Mouse (Mus musculus): ENCODE data around the gene Dut. TPM values are rescaled to one million over a fixed set of nuclear protein-coding genes. Genes with fewer than 3 reads are reported as not detected.

Gene Dut
- polyA plus RNA-seq, 1 experiment = 15.8 TPM

- DNase-seq = no peak
- Histone ChIP-seq H3K4me1 (ENCODE audit: control insufficient read depth, insufficient read depth, low read length) (no peaks in the 10 kb centered on the region), H3K4me3 (ENCODE audit: insufficient read depth, low read depth, low read length) (no peak overlapping the region), H3K27ac (ENCODE audit: insufficient read depth, low read depth, low read length) (no peak overlapping the region), H3K27me3 (replicated peaks; ENCODE audit: control insufficient read depth, insufficient read depth, low read length) (no peaks in the 10 kb centered on the region), H3K36me3 (ENCODE audit: control insufficient read depth, insufficient read depth, low read length) (no peaks in the 10 kb centered on the region; the same call in 1 of the 2 replicates)
- WGBS = 74% methylated on average over 3 of the region's 3 CpGs
- TF ChIP-seq POLR2A (IDR thresholded peaks at IDR 0.05; ENCODE audit: low read depth, low read length) = no peak
- no peak for TF ChIP-seq CTCF (conservative IDR thresholded peaks at IDR 0.05; ENCODE audit: insufficient read depth, insufficient read length, low read depth, low read length)
These were observed 27.7 kb upstream of the Dut start for GRCm38 (mm10) chr2:125219268-125219667.

- H3K36me3 ChIP-seq (ENCODE audit: control insufficient read depth, insufficient read depth, low read length) = no peaks in the 10 kb centered on the region; the same call in 1 of the 2 replicates
- DNase-seq = no peak
- no peaks in the 10 kb centered on the region for H3K4me1 ChIP-seq (ENCODE audit: control insufficient read depth, insufficient read depth, low read length)
- no peaks in the 10 kb centered on the region for H3K27me3 ChIP-seq (replicated peaks; ENCODE audit: control insufficient read depth, insufficient read depth, low read length)
- H3K4me3 ChIP-seq (ENCODE audit: insufficient read depth, low read depth, low read length) = no peak overlapping the region
- whole genome bisulfite sequencing = 88% methylated on average over 1 of the region's 1 CpGs
- TF ChIP-seq CTCF (conservative IDR thresholded peaks at IDR 0.05; ENCODE audit: insufficient read depth, insufficient read length, low read depth, low read length) = no peak
- no peak for TF ChIP-seq POLR2A (IDR thresholded peaks at IDR 0.05; ENCODE audit: low read depth, low read length)
- no peak overlapping the region for H3K27ac ChIP-seq (ENCODE audit: insufficient read depth, low read depth, low read length)
These were observed 25.3 kb upstream of the Dut start for GRCm38 (mm10) chr2:125221673-125222072.

- no peak overlapping the region for H3K4me3 ChIP-seq (ENCODE audit: insufficient read depth, low read depth, low read length)
- TF ChIP-seq POLR2A (IDR thresholded peaks at IDR 0.05; ENCODE audit: low read depth, low read length) = no peak
- no peak for TF ChIP-seq CTCF (conservative IDR thresholded peaks at IDR 0.05; ENCODE audit: insufficient read depth, insufficient read length, low read depth, low read length)
- no peaks in the 10 kb centered on the region for H3K27me3 ChIP-seq (replicated peaks; ENCODE audit: control insufficient read depth, insufficient read depth, low read length)
- 75% methylated on average over 11 of the region's 11 CpGs for WGBS
- no peak overlapping the region for H3K27ac ChIP-seq (ENCODE audit: insufficient read depth, low read depth, low read length)
- no peak for DNase-seq
- H3K4me1 ChIP-seq (ENCODE audit: control insufficient read depth, insufficient read depth, low read length) = no peaks in the 10 kb centered on the region
- no peaks in the 10 kb centered on the region; the same call in 1 of the 2 replicates for H3K36me3 ChIP-seq (ENCODE audit: control insufficient read depth, insufficient read depth, low read length)
These were observed 18.2 kb upstream of the Dut start for GRCm38 (mm10) chr2:125228472-125229409.

GRCm38 (mm10) chr2:125232183-125232582 is 14.8 kb upstream of the Dut start:
- 91% methylated on average over 4 of the region's 4 CpGs for WGBS
- no peak for DNase-seq
- H3K4me3 ChIP-seq (ENCODE audit: insufficient read depth, low read depth, low read length) = no peak overlapping the region
- H3K4me1 ChIP-seq (ENCODE audit: control insufficient read depth, insufficient read depth, low read length) = no peaks in the 10 kb centered on the region
- no peaks in the 10 kb centered on the region for H3K27me3 ChIP-seq (replicated peaks; ENCODE audit: control insufficient read depth, insufficient read depth, low read length)
- H3K27ac ChIP-seq (ENCODE audit: insufficient read depth, low read depth, low read length) = no peak overlapping the region
- TF ChIP-seq POLR2A (IDR thresholded peaks at IDR 0.05; ENCODE audit: low read depth, low read length) (no peak), CTCF (conservative IDR thresholded peaks at IDR 0.05; ENCODE audit: insufficient read depth, insufficient read length, low read depth, low read length) (no peak)
- H3K36me3 ChIP-seq (ENCODE audit: control insufficient read depth, insufficient read depth, low read length) = no peaks in the 10 kb centered on the region; the same call in 1 of the 2 replicates

- Histone ChIP-seq H3K4me3 (ENCODE audit: insufficient read depth, low read depth, low read length) (no peak overlapping the region), H3K27me3 (replicated peaks; ENCODE audit: control insufficient read depth, insufficient read depth, low read length) (no peaks in the 10 kb centered on the region), H3K27ac (ENCODE audit: insufficient read depth, low read depth, low read length) (no peak overlapping the region), H3K4me1 (ENCODE audit: control insufficient read depth, insufficient read depth, low read length) (no peaks in the 10 kb centered on the region), H3K36me3 (ENCODE audit: control insufficient read depth, insufficient read depth, low read length) (no peaks in the 10 kb centered on the region; the same call in 1 of the 2 replicates)
- TF ChIP-seq CTCF (conservative IDR thresholded peaks at IDR 0.05; ENCODE audit: insufficient read depth, insufficient read length, low read depth, low read length) (no peak), POLR2A (IDR thresholded peaks at IDR 0.05; ENCODE audit: low read depth, low read length) (no peak)
- no peak for DNase-seq
- WGBS = 58% methylated on average over 2 of the region's 2 CpGs
These were observed 13.5 kb upstream of the Dut start for GRCm38 (mm10) chr2:125233537-125233936.

GRCm38 (mm10) chr2:125234049-125234448 is 12.9 kb upstream of the Dut start:
- DNase-seq = no peak
- 83% methylated on average over 2 of the region's 2 CpGs for WGBS
- TF ChIP-seq CTCF (conservative IDR thresholded peaks at IDR 0.05; ENCODE audit: insufficient read depth, insufficient read length, low read depth, low read length) = no peak
- no peak for TF ChIP-seq POLR2A (IDR thresholded peaks at IDR 0.05; ENCODE audit: low read depth, low read length)

More at GRCm38 (mm10) chr2:125234049-125234448, 12.9 kb upstream of the Dut start:
- no peak overlapping the region for H3K27ac ChIP-seq (ENCODE audit: insufficient read depth, low read depth, low read length)
- H3K4me1 ChIP-seq (ENCODE audit: control insufficient read depth, insufficient read depth, low read length) = no peaks in the 10 kb centered on the region
- H3K27me3 ChIP-seq (replicated peaks; ENCODE audit: control insufficient read depth, insufficient read depth, low read length) = no peaks in the 10 kb centered on the region
- H3K4me3 ChIP-seq (ENCODE audit: insufficient read depth, low read depth, low read length) = no peak overlapping the region
- no peaks in the 10 kb centered on the region; the same call in 1 of the 2 replicates for H3K36me3 ChIP-seq (ENCODE audit: control insufficient read depth, insufficient read depth, low read length)
